Mouse (Mus musculus): ENCODE data around the gene Ubxn6. TPM values are rescaled to one million over a fixed set of nuclear protein-coding genes. Genes with fewer than 3 reads are reported as not detected.

Gene Ubxn6
- total and polyA plus RNA-seq, 3 experiments = 28.2 to 42.2 TPM; not detected in 1

- Histone ChIP-seq H3K4me3 (ENCODE audit: control insufficient read depth in 1 of 2, insufficient read depth in 1 of 2, low read depth in 2 of 2, low read length in 2 of 2) (no peak within 1 kb of the TSS), H3K36me3 (ENCODE audit: control insufficient read depth in 1 of 2, insufficient read depth in 2 of 2, low read length in 2 of 2) (no peaks in the 10 kb centered on the region), H3K4me1 (ENCODE audit: control insufficient read depth in 1 of 2, insufficient read depth in 2 of 2, low read length in 2 of 2) (no peaks in the 10 kb centered on the region), H3K9me3 (replicated peaks; ENCODE audit: insufficient read depth, low read length) (no peaks in the 10 kb centered on the region), H3K79me2 (ENCODE audit: control insufficient read depth, insufficient read depth, low read length, poor library complexity) (no peaks in the 10 kb centered on the region), H3K27ac (ENCODE audit: control insufficient read depth, low read depth, low read length) (no peak within 1 kb of the TSS), H3K9ac (ENCODE audit: control insufficient read depth, low read depth, low read length, poor library complexity, severe bottlenecking) (no peak within 1 kb of the TSS), H3K27me3 (ENCODE audit: control insufficient read depth in 1 of 2, insufficient read depth in 2 of 2, low read length in 2 of 2) (no peaks in the 10 kb centered on the region)
- TF ChIP-seq POLR2A (IDR thresholded peaks at IDR 0.05; ENCODE audit: control insufficient read depth in 1 of 2, insufficient read depth in 1 of 2, low read depth in 1 of 2, low read length in 2 of 2, poor library complexity in 1 of 2) (no peak), ETS1 (IDR thresholded peaks at IDR 0.05; ENCODE audit: low read depth, low read length) (no peak), USF2 (IDR thresholded peaks at IDR 0.05; ENCODE audit: borderline replicate concordance in 1 of 2, insufficient read depth in 1 of 2, low read depth in 1 of 2, low read length in 2 of 2) (no peak), RAD21 (IDR thresholded peaks at IDR 0.05; ENCODE audit: low read depth, low read length) (no peak), KAT2A (conservative IDR thresholded peaks at IDR 0.05; ENCODE audit: low read depth, low read length) (no peak), E2F4 (IDR thresholded peaks at IDR 0.05; ENCODE audit: borderline replicate concordance, low read depth, low read length) (no peak), TBP (IDR thresholded peaks at IDR 0.05; ENCODE audit: low read depth, low read length) (no peak), HCFC1 (IDR thresholded peaks at IDR 0.05; ENCODE audit: low read depth, low read length) (no peak), MEF2A (IDR thresholded peaks at IDR 0.05; ENCODE audit: extremely low read depth, insufficient replicate concordance, low read depth, low read length, poor library complexity, severe bottlenecking) (no peak), ZNF384 (IDR thresholded peaks at IDR 0.05; ENCODE audit: low read depth, low read length) (no peak), POLR2AphosphoS2 (IDR thresholded peaks at IDR 0.05; ENCODE audit: low read length) (no peak), GABPA (IDR thresholded peaks at IDR 0.05; ENCODE audit: low read depth, low read length) (no peak), RCOR1 (IDR thresholded peaks at IDR 0.05; ENCODE audit: low read depth, low read length) (no peak), ZKSCAN1 (IDR thresholded peaks at IDR 0.05; ENCODE audit: low read depth, low read length) (no peak), JUND (IDR thresholded peaks at IDR 0.05; ENCODE audit: low read depth, low read length) (no peak), CTCF (IDR thresholded peaks at IDR 0.05 in 2 of 3, conservative IDR thresholded peaks at IDR 0.05 in 1 of 3; ENCODE audit: control insufficient read depth in 1 of 3, insufficient read depth in 1 of 3, low read depth in 2 of 3, low read length in 3 of 3, poor library complexity in 1 of 3, severe bottlenecking in 1 of 3) (no peak)
- no peak for DNase-seq (ENCODE audit: low read depth, low spot score)
Measured at GRCm38 (mm10) chr17:56121826-56122225, 47.0 kb upstream of the Ubxn6 start, which contains the start of gene Lrg1. Lrg1 (minus strand) TSS chr17:56122001.

GRCm38 (mm10) chr17:56119981-56120880 is 45.4 kb upstream of the Ubxn6 start:
- Histone ChIP-seq H3K79me2 (ENCODE audit: control insufficient read depth, insufficient read depth, low read length, poor library complexity) (no peaks in the 10 kb centered on the region), H3K9ac (ENCODE audit: control insufficient read depth, low read depth, low read length, poor library complexity, severe bottlenecking) (no peak overlapping the region), H3K9me3 (replicated peaks; ENCODE audit: insufficient read depth, low read length) (no peaks in the 10 kb centered on the region), H3K36me3 (ENCODE audit: control insufficient read depth in 1 of 2, insufficient read depth in 2 of 2, low read length in 2 of 2) (no peaks in the 10 kb centered on the region), H3K27ac (ENCODE audit: control insufficient read depth, low read depth, low read length) (no peak overlapping the region), H3K27me3 (ENCODE audit: control insufficient read depth in 1 of 2, insufficient read depth in 2 of 2, low read length in 2 of 2) (no peaks in the 10 kb centered on the region), H3K4me3 (ENCODE audit: control insufficient read depth in 1 of 2, insufficient read depth in 1 of 2, low read depth in 2 of 2, low read length in 2 of 2) (no peak overlapping the region), H3K4me1 (ENCODE audit: control insufficient read depth in 1 of 2, insufficient read depth in 2 of 2, low read length in 2 of 2) (no peaks in the 10 kb centered on the region)
- TF ChIP-seq TAL1 (IDR thresholded peaks at IDR 0.05; ENCODE audit: low read length) = no peak
- no peak for TF ChIP-seq MEF2A (IDR thresholded peaks at IDR 0.05; ENCODE audit: extremely low read depth, insufficient replicate concordance, low read depth, low read length, poor library complexity, severe bottlenecking)
- no peak for TF ChIP-seq MAX (IDR thresholded peaks at IDR 0.05; ENCODE audit: low read length)
- no peak for TF ChIP-seq HCFC1 (IDR thresholded peaks at IDR 0.05; ENCODE audit: low read depth, low read length)
- TF ChIP-seq ZC3H11A (IDR thresholded peaks at IDR 0.05; ENCODE audit: low read depth, low read length) = no peak
- DNase-seq (ENCODE audit: low read depth, low spot score) = no peak

Measured in MEL (cell line).